Mouse (Mus musculus): ENCODE data around the gene Vwa3a.

DNA sequence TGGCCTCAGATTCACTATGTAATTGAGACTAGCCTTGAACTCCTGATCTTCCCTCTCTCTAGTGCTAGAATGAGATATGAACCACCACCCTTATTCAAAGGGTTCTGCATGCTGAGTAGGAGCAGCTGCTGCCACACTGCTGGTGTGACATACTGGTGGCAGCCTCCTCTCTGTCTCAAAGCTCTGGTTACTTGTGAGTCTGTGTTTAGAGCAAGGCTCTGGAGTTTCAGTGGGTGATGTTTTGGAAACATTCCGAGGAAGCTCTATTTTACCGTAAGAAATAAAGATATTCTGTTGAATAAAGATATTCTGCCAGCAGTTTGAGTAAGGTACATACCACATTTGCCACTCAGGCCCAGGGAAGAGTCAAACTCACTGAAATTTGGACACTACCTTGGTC, 64.2 kb downstream of the Vwa3a start:
- TF ChIP-seq CTCF (IDR thresholded peaks at IDR 0.05; ENCODE audit: low read depth, low read length) = no peak
- no peak for TF ChIP-seq POLR2A (IDR thresholded peaks at IDR 0.05; ENCODE audit: insufficient read depth, low read length)
- no peak for TF ChIP-seq EP300 (IDR thresholded peaks at IDR 0.05; ENCODE audit: insufficient read depth, low read depth, low read length)

All from ES-Bruce4 (cell line).